Mouse (Mus musculus): Measurements from ENCODE around the gene 0610037L13Rik. TPM values are rescaled to one million over a fixed set of nuclear protein-coding genes. Genes with fewer than 3 reads are reported as not detected.

The 0610037L13Rik gene
- polyA plus RNA-seq, 1 experiment = 137 TPM

DNA sequence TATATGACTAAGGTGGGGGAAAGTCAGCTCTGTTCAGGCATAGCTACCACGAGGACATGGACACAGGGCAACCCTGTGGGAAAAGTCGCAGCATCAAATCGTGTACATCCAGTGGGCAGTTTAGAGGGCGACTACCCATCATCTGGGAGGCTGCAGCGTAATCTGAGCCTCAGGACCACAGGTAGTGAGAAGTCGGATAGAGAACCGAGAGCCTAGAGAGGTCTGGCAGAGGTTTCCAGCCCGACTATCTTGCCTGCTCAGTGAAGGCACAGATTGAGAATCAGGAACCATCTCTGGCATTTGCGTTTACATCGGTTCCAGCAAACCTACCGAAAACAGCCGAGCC, 255 bp upstream of the 0610037L13Rik start:
- 1% methylated on average over 12 of the region's 12 CpGs for WGBS

DNA sequence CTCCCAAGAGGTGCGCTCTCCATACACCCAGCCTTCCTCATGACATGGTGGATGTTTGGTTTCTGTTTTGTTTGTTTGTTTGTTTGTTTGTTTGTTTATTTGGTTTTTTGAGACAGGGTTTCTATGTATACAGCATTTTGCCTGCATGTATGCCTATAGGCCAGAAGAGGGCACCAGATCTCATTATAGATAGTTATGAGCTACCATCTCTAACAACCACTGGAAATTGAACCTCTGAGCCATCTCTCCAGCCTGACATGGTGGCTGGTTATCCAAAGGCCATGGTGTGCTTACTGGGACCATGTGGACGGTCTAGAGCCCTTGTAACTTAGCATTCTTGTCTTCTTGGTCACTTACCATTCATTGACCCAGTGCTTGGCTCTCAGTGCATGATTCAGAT, 3.0 kb downstream of the 0610037L13Rik start:
- peak; percentile 45; the same call in 1 of the 2 replicates for TF ChIP-seq CTCF (IDR thresholded peaks at IDR 0.05; ENCODE audit: borderline replicate concordance, insufficient read depth, low read depth, low read length)
- no peak for TF ChIP-seq POLR2A (IDR thresholded peaks at IDR 0.05; ENCODE audit: borderline replicate concordance, insufficient read depth, low read length)
- Histone ChIP-seq H3K4me1 (ENCODE audit: control insufficient read depth, insufficient read depth, low read length) (peaks cover 3% of the 10 kb centered on the region; the same call in 1 of the 2 replicates), H3K27ac (ENCODE audit: insufficient read depth, low read length) (no peak overlapping the region), H3K27me3 (ENCODE audit: control insufficient read depth, insufficient read depth, low read length) (no peaks in the 10 kb centered on the region), H3K4me3 (replicated peaks; ENCODE audit: insufficient read depth, low read depth, low read length) (no peak overlapping the region)
- WGBS = 60% methylated on average over 2 of the region's 2 CpGs
- DNase-seq = no peak

More for the DNA sequence above, 255 bp upstream of the 0610037L13Rik start:
- peak overlapping the region; percentile 91 for H3K4me3 ChIP-seq (replicated peaks; ENCODE audit: insufficient read depth, low read depth, low read length)
- no peak for DNase-seq
- H3K27me3 ChIP-seq (ENCODE audit: control insufficient read depth, insufficient read depth, low read length) = no peaks in the 10 kb centered on the region
- H3K27ac ChIP-seq (ENCODE audit: insufficient read depth, low read length) = peak overlapping the region; percentile 41
- TF ChIP-seq POLR2A (IDR thresholded peaks at IDR 0.05; ENCODE audit: borderline replicate concordance, insufficient read depth, low read length) (no peak), CTCF (IDR thresholded peaks at IDR 0.05; ENCODE audit: borderline replicate concordance, insufficient read depth, low read depth, low read length) (no peak)
- peaks cover 3% of the 10 kb centered on the region; the same call in 1 of the 2 replicates for H3K4me1 ChIP-seq (ENCODE audit: control insufficient read depth, insufficient read depth, low read length)

DNA sequence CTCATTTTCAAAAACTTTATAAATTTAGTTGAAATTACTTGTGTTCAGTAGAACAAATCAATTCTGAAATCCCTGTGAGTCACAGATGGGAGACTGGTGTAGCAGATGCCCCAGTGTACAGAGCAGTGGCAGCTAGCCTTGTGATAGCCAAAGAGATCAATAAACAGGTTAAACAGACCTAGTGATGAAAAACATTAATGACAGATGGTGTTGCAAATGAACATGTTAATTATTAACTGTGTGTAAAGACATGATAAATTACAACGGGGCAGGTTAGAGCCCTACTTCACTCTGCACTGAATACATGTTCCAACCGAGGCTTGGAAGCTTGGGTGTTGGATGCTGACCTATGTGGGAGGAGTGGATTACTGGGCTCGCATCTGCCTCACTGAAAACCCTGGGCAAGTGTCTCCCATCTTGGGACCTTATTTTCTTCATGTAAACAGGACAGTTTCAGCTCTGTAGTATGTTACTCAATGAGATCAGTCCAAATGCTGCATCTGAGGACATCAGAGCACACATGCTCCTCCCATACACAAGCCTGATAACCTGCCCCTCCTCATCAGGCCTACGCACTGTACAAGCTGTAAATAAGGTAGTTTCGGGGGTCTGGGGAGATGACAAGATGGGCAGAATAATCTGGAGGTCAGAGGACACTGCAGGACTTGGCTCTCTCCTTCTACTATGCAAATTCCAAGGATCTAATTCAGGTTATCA, 9.8 kb downstream of the 0610037L13Rik start:
- no peaks in the 10 kb centered on the region for H3K27me3 ChIP-seq (ENCODE audit: control insufficient read depth, insufficient read depth, low read length)
- 80% methylated on average over 5 of the region's 5 CpGs for WGBS
- DNase-seq = no peak
- H3K4me3 ChIP-seq (replicated peaks; ENCODE audit: insufficient read depth, low read depth, low read length) = no peak overlapping the region
- no peak for TF ChIP-seq POLR2A (IDR thresholded peaks at IDR 0.05; ENCODE audit: borderline replicate concordance, insufficient read depth, low read length)
- no peak for TF ChIP-seq CTCF (IDR thresholded peaks at IDR 0.05; ENCODE audit: borderline replicate concordance, insufficient read depth, low read depth, low read length)
- H3K4me1 ChIP-seq (ENCODE audit: control insufficient read depth, insufficient read depth, low read length) = no peaks in the 10 kb centered on the region
- no peak overlapping the region for H3K27ac ChIP-seq (ENCODE audit: insufficient read depth, low read length)

DNA sequence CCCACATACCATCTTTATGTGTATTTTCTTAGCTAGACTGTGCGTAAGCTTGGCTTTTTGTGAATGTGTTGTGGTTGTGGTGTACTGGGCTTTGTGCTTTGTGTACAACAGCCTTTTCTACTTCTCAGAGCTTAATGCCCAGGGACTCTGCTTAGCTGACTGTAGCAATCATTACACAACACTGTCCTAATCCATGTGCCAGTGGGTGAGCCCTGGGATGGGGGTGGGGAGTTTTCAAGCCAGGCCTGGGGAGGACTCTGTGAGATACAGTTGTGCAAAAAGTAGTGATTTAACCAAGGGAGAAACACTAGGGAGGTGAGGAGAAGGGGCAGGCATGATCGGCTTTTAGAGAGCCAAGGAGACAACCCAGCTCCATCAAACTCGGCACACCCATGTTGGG, 10.6 kb downstream of the 0610037L13Rik start:
- no peak for TF ChIP-seq CTCF (IDR thresholded peaks at IDR 0.05; ENCODE audit: borderline replicate concordance, insufficient read depth, low read depth, low read length)
- TF ChIP-seq POLR2A (IDR thresholded peaks at IDR 0.05; ENCODE audit: borderline replicate concordance, insufficient read depth, low read length) = no peak
- Histone ChIP-seq H3K4me3 (replicated peaks; ENCODE audit: insufficient read depth, low read depth, low read length) (no peak overlapping the region), H3K27ac (ENCODE audit: insufficient read depth, low read length) (no peak overlapping the region), H3K4me1 (ENCODE audit: control insufficient read depth, insufficient read depth, low read length) (no peaks in the 10 kb centered on the region), H3K27me3 (ENCODE audit: control insufficient read depth, insufficient read depth, low read length) (no peaks in the 10 kb centered on the region)
- no peak for DNase-seq
- 93% methylated on average over 3 of the region's 3 CpGs for WGBS

DNA sequence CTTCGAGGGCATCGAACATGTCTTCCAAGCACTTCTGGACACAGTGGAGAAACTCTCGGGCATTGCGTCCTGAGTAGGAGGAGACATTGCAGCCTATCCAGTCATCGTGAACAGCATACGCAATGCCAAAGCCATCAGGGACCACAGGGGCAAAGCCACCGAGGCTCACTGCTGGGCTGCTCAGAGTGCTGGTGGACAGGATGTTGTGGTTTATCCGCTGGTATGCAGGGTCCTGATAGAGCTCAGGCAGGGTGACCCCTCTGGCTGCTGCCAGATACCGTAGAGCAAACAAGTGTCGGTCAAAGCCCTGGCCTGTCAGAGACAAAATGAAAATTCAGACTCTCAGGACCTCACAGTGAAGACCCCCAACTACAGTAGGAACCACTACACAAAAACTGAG, 14.6 kb downstream of the 0610037L13Rik start:
- Histone ChIP-seq H3K27ac (ENCODE audit: insufficient read depth, low read length) (no peak overlapping the region), H3K4me1 (ENCODE audit: control insufficient read depth, insufficient read depth, low read length) (no peaks in the 10 kb centered on the region), H3K27me3 (ENCODE audit: control insufficient read depth, insufficient read depth, low read length) (no peaks in the 10 kb centered on the region), H3K4me3 (replicated peaks; ENCODE audit: insufficient read depth, low read depth, low read length) (no peak overlapping the region)
- WGBS = 95% methylated on average over 10 of the region's 10 CpGs
- DNase-seq = no peak
- TF ChIP-seq POLR2A (IDR thresholded peaks at IDR 0.05; ENCODE audit: borderline replicate concordance, insufficient read depth, low read length) = no peak
- no peak for TF ChIP-seq CTCF (IDR thresholded peaks at IDR 0.05; ENCODE audit: borderline replicate concordance, insufficient read depth, low read depth, low read length)

DNA sequence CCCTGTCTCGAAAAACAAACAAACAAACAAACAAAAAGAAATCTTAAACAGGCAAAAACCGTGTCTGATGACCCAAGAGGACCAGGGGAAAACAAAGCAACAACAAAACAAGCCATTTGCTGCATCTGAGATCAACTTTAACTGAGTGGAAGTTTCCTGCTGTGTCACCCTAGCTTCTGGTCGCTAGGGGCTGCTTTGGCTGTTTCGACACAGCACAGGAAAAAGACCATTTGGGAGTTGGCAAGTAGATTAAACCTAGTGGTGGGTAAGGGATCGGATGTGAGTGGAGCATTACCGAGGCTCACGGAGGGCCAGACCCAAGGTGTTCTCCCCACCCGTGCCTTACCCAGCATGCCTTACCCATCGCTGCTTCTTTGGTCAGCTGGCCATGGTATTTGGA, 16.9 kb downstream of the 0610037L13Rik start:
- Histone ChIP-seq H3K4me3 (replicated peaks; ENCODE audit: insufficient read depth, low read depth, low read length) (no peak overlapping the region), H3K27ac (ENCODE audit: insufficient read depth, low read length) (no peak overlapping the region), H3K27me3 (ENCODE audit: control insufficient read depth, insufficient read depth, low read length) (no peaks in the 10 kb centered on the region), H3K4me1 (ENCODE audit: control insufficient read depth, insufficient read depth, low read length) (no peaks in the 10 kb centered on the region)
- 85% methylated on average over 9 of the region's 9 CpGs for WGBS
- no peak for DNase-seq
- TF ChIP-seq POLR2A (IDR thresholded peaks at IDR 0.05; ENCODE audit: borderline replicate concordance, insufficient read depth, low read length) = no peak
- no peak for TF ChIP-seq CTCF (IDR thresholded peaks at IDR 0.05; ENCODE audit: borderline replicate concordance, insufficient read depth, low read depth, low read length)

DNA sequence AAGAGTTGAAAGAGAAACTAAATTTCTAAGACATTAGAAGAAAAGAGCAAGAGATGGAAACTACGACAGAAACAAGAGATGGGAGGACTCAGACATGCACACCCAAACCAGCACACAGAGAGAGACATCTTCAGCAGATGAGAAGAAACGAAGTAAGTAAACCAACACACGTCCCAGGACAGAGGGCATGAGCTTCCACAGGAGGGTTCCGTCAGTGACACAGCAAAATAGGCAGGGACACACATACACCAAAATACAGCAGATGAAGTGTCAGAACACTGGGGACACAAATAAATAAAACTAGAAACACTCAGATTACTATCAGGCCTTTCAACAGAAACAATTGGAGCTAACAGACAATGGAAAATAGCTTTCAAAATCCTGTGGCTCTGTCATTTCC, 20.4 kb downstream of the 0610037L13Rik start:
- no peaks in the 10 kb centered on the region for H3K4me1 ChIP-seq (ENCODE audit: control insufficient read depth, insufficient read depth, low read length)
- TF ChIP-seq POLR2A (IDR thresholded peaks at IDR 0.05; ENCODE audit: borderline replicate concordance, insufficient read depth, low read length) (no peak), CTCF (IDR thresholded peaks at IDR 0.05; ENCODE audit: borderline replicate concordance, insufficient read depth, low read depth, low read length) (no peak)
- DNase-seq = no peak
- WGBS = 89% methylated on average over 4 of the region's 4 CpGs
- no peaks in the 10 kb centered on the region for H3K27me3 ChIP-seq (ENCODE audit: control insufficient read depth, insufficient read depth, low read length)
- no peak overlapping the region for H3K4me3 ChIP-seq (replicated peaks; ENCODE audit: insufficient read depth, low read depth, low read length)
- no peak overlapping the region for H3K27ac ChIP-seq (ENCODE audit: insufficient read depth, low read length)

DNA sequence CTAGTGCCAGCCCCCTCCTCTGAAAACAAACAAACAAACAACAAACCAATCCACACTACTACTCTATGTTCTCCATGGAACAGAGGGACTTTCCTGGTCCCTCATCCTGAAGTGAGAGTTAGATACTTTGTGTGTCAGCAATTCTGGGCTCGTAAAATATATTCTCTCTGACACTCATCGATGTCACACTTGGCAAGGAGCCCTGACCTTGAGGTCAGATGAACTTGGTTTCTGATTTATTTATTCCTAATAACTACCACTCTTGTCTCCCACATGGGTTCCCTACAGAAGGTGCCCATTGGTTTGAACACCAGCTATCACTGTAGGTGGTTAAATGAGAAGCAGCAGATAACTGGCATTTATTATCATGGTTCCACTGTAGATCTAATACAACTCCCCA, 30.7 kb downstream of the 0610037L13Rik start:
- DNase-seq = no peak
- Histone ChIP-seq H3K4me1 (ENCODE audit: control insufficient read depth, insufficient read depth, low read length) (no peaks in the 10 kb centered on the region), H3K27ac (ENCODE audit: insufficient read depth, low read length) (no peak overlapping the region), H3K4me3 (replicated peaks; ENCODE audit: insufficient read depth, low read depth, low read length) (no peak overlapping the region), H3K27me3 (ENCODE audit: control insufficient read depth, insufficient read depth, low read length) (no peaks in the 10 kb centered on the region)
- TF ChIP-seq POLR2A (IDR thresholded peaks at IDR 0.05; ENCODE audit: borderline replicate concordance, insufficient read depth, low read length) (no peak), CTCF (IDR thresholded peaks at IDR 0.05; ENCODE audit: borderline replicate concordance, insufficient read depth, low read depth, low read length) (no peak)
- WGBS = 93% methylated on average over 2 of the region's 2 CpGs
